ENCODE assay signal across 8 mouse cellular contexts in genomic region chr1:119052631-119053177, GRCm38 (mm10). TPM values are rescaled to one million over a fixed set of nuclear protein-coding genes. Genes with fewer than 3 reads are reported as not detected.
A peak's percentile ranks its signal among the peaks of the same experiment; 100 is the strongest.
DNase-seq lines count a peak whose midpoint lies in the region; ATAC-seq and TF ChIP-seq lines count a peak whose summit lies in the region.

No protein-coding gene starts in this region.

- H3K4me2 ChIP-seq in hindbrain, embryonic 13.5 days: peak overlapping the region; percentile 91
- peak overlapping the region; percentile 86 for H3K4me2 ChIP-seq in midbrain, embryonic 11.5 days

- peak; percentile 17 for DNase-seq in adrenal gland, adult 2 months
- DNase-seq in adrenal gland, adult 18-20 months (ENCODE audit: low spot score in 2 of 2): no peak
- DNase-seq in spleen, adult 2 months (ENCODE audit: low read depth in 1 of 2, low spot score in 2 of 2): no peak
- DNase-seq in spleen, adult 12 weeks (ENCODE audit: low spot score): no peak
- peak; percentile 95 for DNase-seq in midbrain, embryonic 11.5 days (ENCODE audit: low spot score, missing footprints)
- DNase-seq in layer of hippocampus, postnatal 10 days (ENCODE audit: low spot score in 2 of 2): no peak
- no peak for DNase-seq in cerebellum, adult 18-20 months

- H3K9me3 ChIP-seq in hindbrain, embryonic 13.5 days: no peaks in the 10 kb centered on the region
- H3K9me3 ChIP-seq in midbrain, embryonic 11.5 days (ENCODE audit: control insufficient read depth, low read length): no peaks in the 10 kb centered on the region

- peak overlapping the region; percentile 20; the same call in 1 of the 2 replicates for H3K4me3 ChIP-seq in spleen, adult 2 months (ENCODE audit: extremely low read depth, insufficient read depth, insufficient read length)
- H3K4me3 ChIP-seq in hindbrain, embryonic 13.5 days: peak overlapping the region; percentile 49
- peak overlapping the region; percentile 64 for H3K4me3 ChIP-seq in midbrain, embryonic 11.5 days (ENCODE audit: low read depth, low read length)

- no peak overlapping the region for H3K27ac ChIP-seq in spleen, adult 2 months (ENCODE audit: insufficient read depth, low read length)
- peak overlapping the region; percentile 82 for H3K27ac ChIP-seq in hindbrain, embryonic 13.5 days
- H3K27ac ChIP-seq in midbrain, embryonic 11.5 days (ENCODE audit: low read depth, low read length): peak overlapping the region; percentile 91

- WGBS in spleen, adult 2 months: 2% methylated on average over 32 of the region's 33 CpGs
- WGBS in hindbrain, embryonic 13.5 days: under 1% methylated on average over 33 of the region's 33 CpGs
- WGBS in midbrain, embryonic 11.5 days: under 1% methylated on average over 33 of the region's 33 CpGs

- H3K4me1 ChIP-seq in spleen, adult 2 months (ENCODE audit: control insufficient read depth, insufficient read depth, insufficient read length): peaks cover 3% of the 10 kb centered on the region; the same call in 1 of the 2 replicates
- H3K4me1 ChIP-seq in hindbrain, embryonic 13.5 days (replicated peaks): peaks cover 59% of the 10 kb centered on the region
- H3K4me1 ChIP-seq in midbrain, embryonic 11.5 days (ENCODE audit: control insufficient read depth, insufficient read depth, low read length): peaks cover 42% of the 10 kb centered on the region

- no peak for TF ChIP-seq POLR2A in spleen, adult 2 months (IDR thresholded peaks at IDR 0.05; ENCODE audit: low read depth, low read length)

- peak overlapping the region; percentile 68 for H3K9ac ChIP-seq in hindbrain, embryonic 13.5 days
- H3K9ac ChIP-seq in midbrain, embryonic 11.5 days (ENCODE audit: low read length): peak overlapping the region; percentile 87

- no peaks in the 10 kb centered on the region for H3K36me3 ChIP-seq in spleen, adult 2 months (ENCODE audit: control insufficient read depth, insufficient read depth, low read length)
- H3K36me3 ChIP-seq in hindbrain, embryonic 13.5 days: no peaks in the 10 kb centered on the region
- no peaks in the 10 kb centered on the region for H3K36me3 ChIP-seq in midbrain, embryonic 11.5 days (ENCODE audit: control insufficient read depth, insufficient read depth, low read length)

- H3K27me3 ChIP-seq in spleen, adult 2 months (ENCODE audit: control insufficient read depth, insufficient read depth, low read length): peaks cover 14% of the 10 kb centered on the region
- peaks cover 55% of the 10 kb centered on the region for H3K27me3 ChIP-seq in hindbrain, embryonic 13.5 days
- H3K27me3 ChIP-seq in midbrain, embryonic 11.5 days (ENCODE audit: control insufficient read depth, insufficient read depth, low read length): peaks cover 11% of the 10 kb centered on the region

- no peak for TF ChIP-seq CTCF in spleen, adult 2 months (IDR thresholded peaks at IDR 0.05; ENCODE audit: extremely low read depth, insufficient read depth, insufficient read length, insufficient replicate concordance)

- no peak for ATAC-seq in hindbrain, embryonic 13.5 days (ENCODE audit: low FRiP score)
- peak; percentile 8 for ATAC-seq in midbrain, embryonic 11.5 days (ENCODE audit: low FRiP score)

RNA-seq across cellular contexts. Expression of gene Gli2, which starts 0.7 kb away (rescaled TPM):
- total RNA-seq in adrenal gland, adult 2 months (2021): 1 to 10 TPM; 1.0 to 1.5 TPM
- 1.2 and 1.6 TPM in 2 replicates for polyA plus RNA-seq in adrenal gland, adult 2 months (2012; rRNA removed)
- 1 to 10 TPM in 1 of 2 experiments, under 1 TPM in 1; 0.53 to 1.1 TPM for total RNA-seq in adrenal gland, adult 18-20 months (2021)
- 1.2 and 2.5 TPM in 2 replicates for polyA plus RNA-seq in spleen, adult 2 months (2012; rRNA removed)
- 1.7 and 2.1 TPM in 2 replicates for polyA plus RNA-seq in hindbrain, embryonic 13.5 days (2015; fragmentation: Nextera tagmentation; extraction: Ambion mirVana)
- polyA plus RNA-seq in midbrain, embryonic 11.5 days (2014; fragmentation: Nextera tagmentation; extraction: Ambion mirVana): 8.2 and 9.0 TPM in 2 replicates
- 1 to 10 TPM; 5.6 to 6.8 TPM for total RNA-seq in layer of hippocampus, postnatal 10 days (2021)

Comparison
In these comparisons a context has a peak if more than half of its experiments do, and no peak if none do; other contexts are left out.
1. DNase-seq: peak in adrenal gland, adult 2 months (single experiment) and midbrain, embryonic 11.5 days (single experiment); none in adrenal gland, adult 18-20 months (0 of 2), spleen, adult 2 months (0 of 2), spleen, adult 12 weeks (single experiment), layer of hippocampus, postnatal 10 days (0 of 2) and cerebellum, adult 18-20 months (0 of 2).
2. Peak in every context shown above with its lines, with median percentiles within 50 percentile points of each other: H3K4me3 ChIP-seq.